Mouse (Mus musculus): ENCODE measurements around the gene Mettl2. TPM values are rescaled to one million over a fixed set of nuclear protein-coding genes. Genes with fewer than 3 reads are reported as not detected.

The Mettl2 gene
- total RNA-seq, 1 experiment from 2014 or later, result 25.4 TPM

DNA sequence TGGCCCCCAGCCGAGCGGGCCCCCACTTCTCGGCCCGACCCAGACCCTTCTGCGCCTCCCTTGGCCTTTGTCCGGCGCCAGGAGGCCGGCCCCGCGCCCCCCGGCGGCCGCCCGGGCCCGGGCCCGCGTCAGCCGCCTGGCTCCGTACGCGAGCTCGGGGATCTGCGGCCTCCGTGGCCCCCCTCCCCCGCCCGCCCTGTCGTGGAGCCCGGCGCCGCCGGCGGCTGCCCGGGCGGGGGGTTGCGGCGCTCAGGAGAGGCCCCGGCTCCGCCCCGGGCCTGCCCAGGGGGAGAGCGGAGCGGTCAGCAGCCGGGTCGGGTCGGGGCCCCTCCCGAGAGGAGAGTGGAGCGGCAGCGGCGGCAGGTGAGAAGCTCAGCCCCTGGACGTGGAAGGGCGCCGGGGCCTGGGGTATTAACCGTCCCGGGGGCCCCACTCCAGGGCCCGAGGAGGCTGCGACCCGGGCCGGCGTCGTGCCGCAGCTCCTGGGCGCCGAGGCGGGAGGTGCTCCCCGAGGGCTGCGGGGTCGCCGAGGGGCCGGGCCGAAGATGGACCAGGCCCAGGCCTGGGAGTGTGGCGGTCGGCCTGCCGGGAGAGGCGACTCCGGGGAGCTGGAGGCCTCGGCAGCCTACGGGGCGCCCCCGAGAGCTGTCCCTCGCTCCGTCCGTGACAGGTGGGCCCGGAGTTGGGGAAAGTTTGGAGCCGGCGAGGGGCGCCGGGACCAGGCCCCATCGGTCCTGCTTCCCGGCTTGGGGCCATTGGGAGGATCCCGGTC lies 55.6 kb downstream of the Mettl2 start:
- no peak for ATAC-seq (replicated peaks in 1 of 2; ENCODE audit: insufficient read depth in 1 of 2, low FRiP score in 2 of 2, low TSS enrichment in 1 of 2, low read depth in 1 of 2, poor library complexity in 2 of 2, severe bottlenecking in 2 of 2)

DNA sequence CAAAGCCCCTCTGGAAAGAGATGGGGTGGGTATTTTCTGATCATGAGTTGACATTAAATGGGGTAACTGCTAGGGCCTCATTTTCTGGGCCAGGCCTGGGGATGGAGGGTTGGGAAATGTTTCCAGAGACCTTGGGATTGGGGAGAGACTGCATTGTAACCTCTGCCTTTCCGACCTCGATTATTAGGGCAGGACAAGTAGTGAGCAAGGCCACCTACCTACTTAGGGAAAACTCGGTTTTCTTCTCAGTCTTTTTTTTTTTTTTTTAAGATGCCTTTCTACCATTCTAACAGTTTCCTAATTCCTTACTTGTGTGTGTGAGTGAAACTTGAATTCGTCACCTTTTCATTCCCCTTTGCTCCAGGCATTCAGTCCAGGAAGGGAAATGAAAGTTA lies 56.2 kb downstream of the Mettl2 start:
- ATAC-seq (replicated peaks in 1 of 2; ENCODE audit: insufficient read depth in 1 of 2, low FRiP score in 2 of 2, low TSS enrichment in 1 of 2, low read depth in 1 of 2, poor library complexity in 2 of 2, severe bottlenecking in 2 of 2), result no peak

DNA sequence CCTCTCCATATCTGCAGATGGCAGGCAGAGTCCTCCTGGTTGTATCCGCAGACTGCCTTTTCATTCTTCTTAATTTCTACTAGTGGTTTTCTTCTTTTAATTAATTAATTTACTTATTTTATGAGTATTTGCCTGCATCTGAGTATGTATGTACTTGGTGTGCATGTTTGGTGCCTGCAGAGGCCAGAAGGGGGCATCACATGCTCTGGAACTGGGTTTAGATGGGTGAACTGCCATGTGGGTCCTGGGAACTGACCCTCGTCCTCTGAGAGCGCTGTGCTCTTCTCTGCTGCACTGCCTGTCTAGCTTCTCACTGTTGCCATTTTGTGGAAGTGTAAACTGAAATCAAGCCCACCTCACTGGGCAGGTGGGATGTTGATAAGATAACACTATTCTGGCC lies 58.5 kb downstream of the Mettl2 start:
- no peak for ATAC-seq (replicated peaks in 1 of 2; ENCODE audit: insufficient read depth in 1 of 2, low FRiP score in 2 of 2, low TSS enrichment in 1 of 2, low read depth in 1 of 2, poor library complexity in 2 of 2, severe bottlenecking in 2 of 2)

Other genes starting within 250 kb of the Mettl2 start
- not detected in 2 replicates for gene Efcab3, start 62.8 kb upstream of the Mettl2 start, total RNA-seq (2017)
- not detected in 2 replicates for gene Gm10842, start 20.5 kb downstream of the Mettl2 start, total RNA-seq (2017)
- 94.6 and 125 TPM in 2 replicates for gene Tlk2, start 52.4 kb downstream of the Mettl2 start, total RNA-seq (2017)
- not detected in 2 replicates for gene Mrc2, start 166.2 kb downstream of the Mettl2 start, total RNA-seq (2017)

Data from hematopoietic stem cell, adult 5-6 weeks (primary cell).